Mouse (Mus musculus): ENCODE data around the gene Gcnt4.

Gene Gcnt4

GRCm38 (mm10) chr13:96995243-96995642 lies 70.8 kb downstream of the Gcnt4 start:
- DNase-seq: no peak

GRCm38 (mm10) chr13:96997080-96997479 lies 72.6 kb downstream of the Gcnt4 start:
- no peak for DNase-seq
